Mouse (Mus musculus): ENCODE measurements around the gene Marveld1. TPM values are rescaled to one million over a fixed set of nuclear protein-coding genes. Genes with fewer than 3 reads are reported as not detected.
A peak's percentile ranks its signal among the peaks of the same experiment; 100 is the strongest.

Gene Marveld1
- polyA plus RNA-seq, 1 experiment from 2014 or later = 1.7 TPM

DNA sequence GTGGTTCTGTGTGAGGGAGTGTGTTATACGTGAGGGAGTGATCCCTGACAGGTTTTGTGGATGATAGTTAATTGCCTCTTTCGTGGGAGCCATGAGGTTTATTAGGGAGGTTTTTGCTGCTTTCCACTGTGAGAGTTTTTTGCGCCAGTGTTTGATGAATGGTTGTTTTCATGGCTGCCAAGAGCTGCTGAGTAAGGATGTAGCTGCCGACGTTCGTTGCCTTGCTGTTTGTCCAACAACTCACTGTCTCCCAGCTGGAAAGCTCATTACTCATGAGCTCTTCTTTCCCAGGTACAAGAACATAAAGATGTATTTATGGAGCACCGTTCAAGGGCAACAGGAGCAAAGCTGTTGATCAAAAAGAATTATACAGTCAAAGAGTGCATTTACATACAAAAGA lies 17.0 kb downstream of the Marveld1 start:
- peaks cover 28% of the 10 kb centered on the region for H3K27me3 ChIP-seq
- no peaks in the 10 kb centered on the region for H3K9me3 ChIP-seq
- H3K4me2 ChIP-seq (replicated peaks) = no peak overlapping the region
- H3K9ac ChIP-seq (replicated peaks) = no peak overlapping the region
- WGBS = 55% methylated on average over 7 of the region's 7 CpGs
- no peaks in the 10 kb centered on the region for H3K36me3 ChIP-seq
- H3K27ac ChIP-seq = no peak overlapping the region
- H3K4me1 ChIP-seq (replicated peaks) = no peaks in the 10 kb centered on the region
- H3K4me3 ChIP-seq (replicated peaks) = no peak overlapping the region
- ATAC-seq = no peak

DNA sequence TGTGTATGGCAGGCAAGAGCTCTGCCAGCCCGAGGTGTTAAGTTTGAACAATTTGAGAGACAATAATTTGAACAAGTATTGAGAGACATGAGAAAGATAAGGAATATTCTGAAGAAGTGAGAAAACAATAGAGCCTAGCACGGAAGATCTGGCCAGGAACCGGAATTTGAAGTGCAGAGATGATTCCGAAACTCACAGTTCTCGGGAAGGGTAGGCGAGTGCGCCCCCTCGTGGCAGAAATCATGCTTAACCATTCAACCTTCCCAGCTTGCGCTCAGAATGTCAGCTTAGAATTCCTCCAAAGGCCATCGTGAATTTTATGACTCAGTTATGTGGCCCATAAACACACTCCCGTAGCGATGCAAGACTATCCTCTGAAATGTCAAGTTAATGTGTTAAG lies 18.9 kb downstream of the Marveld1 start:
- H3K4me3 ChIP-seq (replicated peaks) = peak overlapping the region; percentile 10; the same call in 1 of the 2 replicates
- peak overlapping the region; percentile 22; the same call in 1 of the 2 replicates for H3K4me2 ChIP-seq (replicated peaks)
- H3K27ac ChIP-seq = no peak overlapping the region
- WGBS = 3% methylated on average over 12 of the region's 12 CpGs
- H3K36me3 ChIP-seq = no peaks in the 10 kb centered on the region
- peaks cover 6% of the 10 kb centered on the region for H3K4me1 ChIP-seq (replicated peaks)
- H3K9me3 ChIP-seq = no peaks in the 10 kb centered on the region
- H3K9ac ChIP-seq (replicated peaks) = no peak overlapping the region
- H3K27me3 ChIP-seq = peaks cover 33% of the 10 kb centered on the region
- ATAC-seq = no peak

DNA sequence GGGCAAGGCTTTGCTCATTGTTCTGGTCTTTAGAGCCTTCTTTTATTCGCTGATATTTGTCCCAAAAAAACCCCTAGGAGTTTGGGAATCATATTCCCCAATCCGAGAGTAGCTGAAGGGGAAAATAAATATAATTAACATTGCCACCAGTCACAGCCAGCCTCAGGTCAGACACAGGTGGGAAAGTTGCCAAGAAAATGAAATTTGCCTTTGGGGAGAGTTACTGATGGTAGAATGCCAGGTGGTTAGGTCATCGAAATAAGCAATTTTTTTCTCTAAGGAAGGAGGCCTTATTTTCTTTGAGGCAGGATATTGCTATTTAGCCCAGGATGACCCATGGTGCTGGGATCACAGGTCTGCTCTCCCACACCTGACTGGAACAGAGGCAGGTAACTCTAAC lies 19.6 kb downstream of the Marveld1 start:
- Histone ChIP-seq H3K4me2 (replicated peaks) (no peak overlapping the region), H3K36me3 (no peaks in the 10 kb centered on the region), H3K27ac (no peak overlapping the region), H3K4me3 (replicated peaks) (no peak overlapping the region), H3K4me1 (replicated peaks) (peaks cover 12% of the 10 kb centered on the region), H3K9me3 (no peaks in the 10 kb centered on the region), H3K27me3 (peaks cover 33% of the 10 kb centered on the region), H3K9ac (replicated peaks) (no peak overlapping the region)
- 51% methylated on average over 3 of the region's 3 CpGs for WGBS
- ATAC-seq = no peak

GRCm38 (mm10) chr19:42167489-42167888 lies 20.3 kb downstream of the Marveld1 start:
- H3K4me2 ChIP-seq (replicated peaks) = no peak overlapping the region
- 65% methylated on average over 9 of the region's 9 CpGs for WGBS
- no peaks in the 10 kb centered on the region for H3K9me3 ChIP-seq
- no peak overlapping the region for H3K4me3 ChIP-seq (replicated peaks)
- no peak overlapping the region for H3K27ac ChIP-seq
- peaks cover 17% of the 10 kb centered on the region for H3K4me1 ChIP-seq (replicated peaks)
- no peak overlapping the region for H3K9ac ChIP-seq (replicated peaks)
- peaks cover 33% of the 10 kb centered on the region for H3K27me3 ChIP-seq
- no peaks in the 10 kb centered on the region for H3K36me3 ChIP-seq
- no peak for ATAC-seq

GRCm38 (mm10) chr19:42169322-42169975 lies 22.2 kb downstream of the Marveld1 start:
- WGBS = 79% methylated on average over 10 of the region's 10 CpGs
- 0 out of 2 replicates have a peak overlapping the region, but pooled peaks have one; percentile 19 for H3K9ac ChIP-seq (replicated peaks)
- peak overlapping the region; percentile 91; the same call in 1 of the 2 replicates for H3K4me2 ChIP-seq (replicated peaks)
- no peak for ATAC-seq
- no peak overlapping the region for H3K27ac ChIP-seq
- H3K9me3 ChIP-seq = no peaks in the 10 kb centered on the region
- H3K36me3 ChIP-seq = no peaks in the 10 kb centered on the region
- peaks cover 26% of the 10 kb centered on the region for H3K4me1 ChIP-seq (replicated peaks)
- H3K4me3 ChIP-seq (replicated peaks) = no peak overlapping the region
- peaks cover 33% of the 10 kb centered on the region for H3K27me3 ChIP-seq

GRCm38 (mm10) chr19:42170025-42170969 lies 23.1 kb downstream of the Marveld1 start:
- Histone ChIP-seq H3K4me1 (replicated peaks) (peaks cover 26% of the 10 kb centered on the region), H3K4me2 (replicated peaks) (peak overlapping the region; percentile 91), H3K27me3 (peaks cover 30% of the 10 kb centered on the region), H3K27ac (0 out of 2 replicates have a peak overlapping the region, but pooled peaks have one; percentile 19), H3K4me3 (replicated peaks) (peak overlapping the region; percentile 79), H3K9me3 (no peaks in the 10 kb centered on the region), H3K9ac (replicated peaks) (peak overlapping the region; percentile 88), H3K36me3 (no peaks in the 10 kb centered on the region)
- WGBS = 2% methylated on average over 56 of the region's 56 CpGs
- peak; percentile 89 for ATAC-seq

GRCm38 (mm10) chr19:42176841-42177240 lies 29.6 kb downstream of the Marveld1 start:
- H3K4me2 ChIP-seq (replicated peaks) = no peak overlapping the region
- H3K36me3 ChIP-seq = peaks cover 33% of the 10 kb centered on the region
- 68% methylated on average over 7 of the region's 7 CpGs for WGBS
- no peaks in the 10 kb centered on the region for H3K9me3 ChIP-seq
- no peak overlapping the region for H3K27ac ChIP-seq
- ATAC-seq = no peak
- peaks cover 13% of the 10 kb centered on the region for H3K4me1 ChIP-seq (replicated peaks)
- H3K27me3 ChIP-seq = no peaks in the 10 kb centered on the region
- no peak overlapping the region for H3K9ac ChIP-seq (replicated peaks)
- no peak overlapping the region for H3K4me3 ChIP-seq (replicated peaks)

GRCm38 (mm10) chr19:42177461-42177860 lies 30.3 kb downstream of the Marveld1 start:
- Histone ChIP-seq H3K4me1 (replicated peaks) (peaks cover 9% of the 10 kb centered on the region; the same call in 1 of the 2 replicates), H3K4me2 (replicated peaks) (no peak overlapping the region), H3K4me3 (replicated peaks) (no peak overlapping the region), H3K9me3 (no peaks in the 10 kb centered on the region), H3K36me3 (peaks cover 38% of the 10 kb centered on the region), H3K27me3 (no peaks in the 10 kb centered on the region), H3K27ac (no peak overlapping the region), H3K9ac (replicated peaks) (no peak overlapping the region)
- 98% methylated on average over 2 of the region's 2 CpGs for WGBS
- ATAC-seq = no peak

DNA sequence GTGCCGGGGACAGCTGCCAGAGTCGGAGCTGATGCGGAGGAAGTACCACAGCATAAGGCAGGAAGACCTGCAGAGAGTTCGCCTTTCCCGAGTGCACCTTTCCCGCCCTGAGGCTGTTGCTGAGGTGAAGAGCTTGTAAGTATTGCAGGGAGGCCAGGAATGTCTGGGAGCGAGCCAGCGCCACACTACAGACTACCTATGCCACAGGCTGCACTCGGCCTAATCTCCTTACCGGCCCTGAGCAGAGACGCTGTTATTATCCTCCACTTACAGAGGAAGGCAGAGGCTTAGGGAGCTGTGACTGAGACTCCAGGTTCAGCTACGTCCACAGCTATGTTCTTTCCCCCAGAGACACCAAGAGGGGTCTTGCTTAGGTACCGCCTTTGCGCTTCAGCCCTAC lies 32.2 kb downstream of the Marveld1 start:
- H3K4me2 ChIP-seq (replicated peaks) = no peak overlapping the region
- no peak for ATAC-seq
- H3K4me1 ChIP-seq (replicated peaks) = no peaks in the 10 kb centered on the region
- no peak overlapping the region for H3K4me3 ChIP-seq (replicated peaks)
- H3K27me3 ChIP-seq = no peaks in the 10 kb centered on the region
- H3K36me3 ChIP-seq = peaks cover 56% of the 10 kb centered on the region
- H3K27ac ChIP-seq = no peak overlapping the region
- WGBS = 90% methylated on average over 14 of the region's 14 CpGs
- H3K9me3 ChIP-seq = no peaks in the 10 kb centered on the region
- no peak overlapping the region for H3K9ac ChIP-seq (replicated peaks)

DNA sequence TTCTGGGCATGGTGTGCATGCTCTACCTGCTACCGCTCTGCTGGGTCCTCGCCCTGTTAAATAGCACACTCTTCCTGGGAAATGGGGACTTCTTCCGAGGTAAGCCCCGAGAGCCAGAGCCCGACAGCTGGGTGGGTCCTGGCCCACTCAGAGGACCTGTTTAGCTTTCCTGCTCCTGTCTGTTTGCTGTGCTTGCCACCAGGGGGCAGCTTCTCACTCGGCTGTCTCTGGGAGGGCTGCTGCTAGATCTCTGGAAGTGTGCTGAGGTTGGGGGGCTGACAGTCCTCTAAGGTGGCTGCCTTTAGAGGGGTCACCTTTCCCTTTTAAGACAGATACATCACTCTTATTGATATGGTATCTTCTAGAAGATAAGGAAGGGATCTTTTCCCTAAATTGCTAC lies 35.5 kb downstream of the Marveld1 start:
- WGBS = 69% methylated on average over 6 of the region's 6 CpGs
- H3K4me1 ChIP-seq (replicated peaks) = no peaks in the 10 kb centered on the region
- no peak for ATAC-seq

GRCm38 (mm10) chr19:42189735-42190134 lies 42.5 kb downstream of the Marveld1 start:
- no peak overlapping the region for H3K4me2 ChIP-seq (replicated peaks)
- 90% methylated on average over 4 of the region's 4 CpGs for WGBS
- no peak overlapping the region for H3K27ac ChIP-seq
- H3K4me1 ChIP-seq (replicated peaks) = no peaks in the 10 kb centered on the region
- H3K27me3 ChIP-seq = no peaks in the 10 kb centered on the region
- ATAC-seq = no peak
- no peak overlapping the region for H3K4me3 ChIP-seq (replicated peaks)
- H3K36me3 ChIP-seq = peaks cover 69% of the 10 kb centered on the region
- H3K9me3 ChIP-seq = no peaks in the 10 kb centered on the region
- no peak overlapping the region for H3K9ac ChIP-seq (replicated peaks)

More for the DNA sequence above, 35.5 kb downstream of the Marveld1 start:
- no peak overlapping the region for H3K4me2 ChIP-seq (replicated peaks)
- H3K4me3 ChIP-seq (replicated peaks) = no peak overlapping the region
- no peak overlapping the region for H3K27ac ChIP-seq
- no peaks in the 10 kb centered on the region for H3K27me3 ChIP-seq
- H3K9ac ChIP-seq (replicated peaks) = no peak overlapping the region
- peaks cover 86% of the 10 kb centered on the region for H3K36me3 ChIP-seq
- no peaks in the 10 kb centered on the region for H3K9me3 ChIP-seq

DNA sequence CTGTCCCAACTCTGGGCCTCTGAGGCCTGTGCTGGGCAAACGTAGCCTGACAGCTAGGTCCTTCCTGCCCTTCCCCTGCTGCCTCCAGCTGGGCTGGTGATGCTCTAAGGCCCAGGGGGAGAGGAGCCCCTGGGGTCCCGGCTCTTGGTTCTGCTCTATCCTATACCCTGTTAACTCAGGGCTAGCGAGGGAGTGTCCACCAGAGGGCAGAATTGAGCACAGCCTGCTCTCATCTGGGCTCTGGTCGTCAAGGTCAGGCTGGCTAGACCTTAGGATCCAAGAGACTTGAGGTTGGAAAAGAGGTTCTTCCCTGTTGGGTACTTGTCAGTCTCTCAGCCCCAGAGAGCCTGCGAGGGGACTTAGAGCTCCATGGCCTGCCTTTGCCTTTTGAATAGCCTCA lies 43.3 kb downstream of the Marveld1 start:
- Histone ChIP-seq H3K4me1 (replicated peaks) (no peaks in the 10 kb centered on the region), H3K36me3 (peaks cover 62% of the 10 kb centered on the region), H3K27ac (no peak overlapping the region), H3K27me3 (no peaks in the 10 kb centered on the region), H3K9me3 (no peaks in the 10 kb centered on the region), H3K4me3 (replicated peaks) (no peak overlapping the region), H3K4me2 (replicated peaks) (no peak overlapping the region), H3K9ac (replicated peaks) (no peak overlapping the region)
- ATAC-seq = peak; percentile 77
- 20% methylated on average over 5 of the region's 5 CpGs for WGBS

All from midbrain, embryonic 13.5 days (tissue).